Mouse (Mus musculus) spleen, postnatal 10 days (tissue): ENCODE results near the gene Syce3.

Experiments
- DNase-seq, 2 experiments: peaks; one replicate each; pipeline ENCODE4 v3.0.0; 2021 to 2022; ENCODE audit warnings: low spot score in 2 of 2

Syce3 gene

GRCm38 (mm10) chr15:89372536-89372935 is 37.8 kb downstream of the Syce3 start:
- DNase-seq: peak in 1 of 2 experiments; percentile 16

GRCm38 (mm10) chr15:89372068-89372467 is 38.2 kb downstream of the Syce3 start:
- DNase-seq: peak in 1 of 2 experiments; percentile 7

DNA sequence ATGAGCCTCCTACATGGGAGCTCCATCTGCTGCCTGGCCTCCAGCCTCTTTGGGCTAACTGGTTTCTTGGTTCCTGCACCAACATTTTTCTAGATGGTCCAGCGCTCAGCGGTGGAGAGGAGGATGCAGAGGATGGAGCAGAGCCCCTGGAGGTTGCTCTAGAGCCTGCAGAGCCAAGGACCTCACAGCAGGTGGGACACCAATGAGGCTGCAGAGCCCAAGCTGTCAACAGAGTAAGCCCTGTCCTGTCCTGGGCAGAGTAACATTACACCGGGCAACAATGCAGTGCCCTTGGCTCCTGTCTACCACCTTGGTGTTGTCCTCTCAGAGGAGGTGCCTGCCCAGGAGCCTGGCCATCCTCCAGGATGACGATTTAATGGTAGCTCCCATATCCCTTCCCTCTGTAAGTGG is 45.2 kb downstream of the Syce3 start:
- no peak for DNase-seq

GRCm38 (mm10) chr15:89363051-89363450 is 47.3 kb downstream of the Syce3 start:
- DNase-seq: no peak

DNA sequence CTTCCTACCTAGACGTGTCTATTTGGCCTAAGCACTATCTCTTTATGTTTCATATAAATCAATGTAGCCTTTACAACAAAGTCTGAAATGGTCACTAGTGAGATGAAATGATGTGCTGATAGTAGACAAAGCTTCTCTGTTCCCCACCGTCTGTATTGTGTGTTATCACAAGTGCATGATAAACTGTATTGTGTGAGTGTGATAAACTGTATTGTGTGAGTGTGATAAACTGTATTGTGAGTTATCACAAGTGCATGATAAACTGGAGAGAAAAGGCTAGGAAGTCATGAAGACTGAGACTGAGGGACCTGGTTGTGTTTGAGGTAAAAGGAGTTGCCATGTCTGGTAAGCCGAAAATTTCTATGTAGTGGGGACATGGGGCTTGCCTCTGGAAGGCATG is 51.5 kb downstream of the Syce3 start:
- no peak for DNase-seq

DNA sequence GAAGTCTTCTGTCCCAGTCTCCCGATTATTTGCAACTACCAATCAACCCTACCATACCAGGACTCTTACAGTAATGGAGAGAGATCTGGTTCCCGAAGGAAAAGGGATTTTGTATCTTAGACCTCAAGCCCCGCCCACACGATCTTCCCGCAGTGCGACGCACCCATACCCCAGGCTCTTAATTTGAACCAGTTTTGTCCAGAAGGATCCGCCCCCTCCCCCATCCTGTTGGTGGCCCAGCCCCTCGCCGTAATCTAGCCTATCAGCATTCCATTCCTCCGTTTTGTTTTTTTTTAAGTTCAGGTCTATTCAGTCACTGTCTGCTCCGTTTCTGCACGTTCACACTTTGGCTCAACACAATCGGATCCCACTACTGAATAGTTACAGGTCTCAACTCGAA is 53.9 kb downstream of the Syce3 start:
- DNase-seq: peak; percentile 53 to 87

DNA sequence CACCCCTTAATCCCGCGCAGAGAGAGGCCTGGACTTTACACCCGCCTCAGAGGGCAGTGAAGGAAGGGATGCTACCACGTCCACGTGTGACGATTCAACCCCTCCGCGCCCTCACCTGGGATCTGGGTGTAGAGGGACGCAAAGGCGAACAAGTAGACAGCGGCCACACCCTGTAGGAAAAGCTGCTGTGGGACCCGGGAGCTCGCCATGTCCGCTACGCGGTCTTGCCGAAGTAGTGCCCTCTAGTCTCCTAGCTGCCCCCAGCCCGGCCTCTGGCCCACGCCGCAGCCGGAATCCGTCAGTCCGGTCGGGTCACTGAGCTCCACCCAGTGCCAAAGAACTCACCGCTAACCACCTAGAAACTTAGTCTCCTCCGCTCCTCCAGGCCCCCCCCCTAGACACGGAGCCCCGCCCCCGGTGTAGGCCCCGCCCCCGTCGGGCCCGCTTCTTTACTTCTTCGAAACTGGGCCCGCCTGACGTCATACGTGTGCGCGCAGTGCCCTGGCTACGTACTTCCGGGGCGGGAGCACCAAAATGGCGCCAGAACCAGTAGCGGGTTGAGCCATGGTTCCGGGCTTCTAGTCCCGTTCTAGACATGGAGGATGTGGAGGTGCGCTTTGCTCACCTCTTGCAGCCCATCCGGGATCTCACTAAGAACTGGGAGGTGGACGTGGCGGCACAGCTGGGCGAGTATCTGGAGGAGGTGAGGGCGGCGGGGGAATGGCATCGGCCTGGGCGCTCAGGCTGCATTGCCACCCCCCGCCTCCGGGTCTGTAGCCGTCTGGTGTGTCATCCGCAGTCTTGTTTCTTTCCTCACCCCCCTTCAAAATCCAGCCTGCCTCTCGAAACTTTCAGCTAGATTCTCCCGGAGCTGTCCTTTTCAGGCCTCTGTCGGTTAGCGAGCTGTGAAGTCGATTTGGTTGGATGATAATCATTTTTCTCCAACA is 54.8 kb downstream of the Syce3 start, which contains the start of the genes Lmf2 and Ncaph2:
Gene Lmf2, minus strand, starts transcription at position 419 of the 947 bp plus-strand sequence.
Gene Ncaph2, plus strand, starts transcription at position 479 of the 947 bp plus-strand sequence.
- peak; percentile 97 to 98 for DNase-seq

- no peak for DNase-seq
These were observed 55.8 kb downstream of the Syce3 start for GRCm38 (mm10) chr15:89354455-89354854.

DNA sequence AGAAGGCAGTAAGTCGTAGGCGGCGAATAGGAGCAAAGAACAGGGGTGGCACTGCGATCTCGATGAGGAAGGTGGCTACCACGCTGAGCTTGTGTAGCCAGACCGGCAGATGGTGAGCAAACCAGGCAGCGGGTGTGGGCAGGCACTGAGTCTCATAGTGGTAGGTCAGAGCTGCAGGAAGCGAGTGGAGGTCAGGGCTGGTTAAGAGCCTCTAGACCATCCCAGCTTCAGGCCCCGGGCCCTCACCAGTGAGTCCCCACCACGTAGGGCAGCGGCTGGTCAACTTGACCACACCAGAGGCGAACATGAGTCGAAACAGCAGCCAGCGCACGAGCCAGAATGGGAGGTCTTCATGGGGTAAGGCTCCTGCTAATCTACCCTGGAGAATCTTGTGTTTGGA is 56.5 kb downstream of the Syce3 start:
- DNase-seq: no peak

GRCm38 (mm10) chr15:89352795-89353194 is 57.5 kb downstream of the Syce3 start:
- no peak for DNase-seq

GRCm38 (mm10) chr15:89352054-89352453 is 58.2 kb downstream of the Syce3 start:
- DNase-seq: no peak

- no peak for DNase-seq
These were observed 59.0 kb downstream of the Syce3 start for GRCm38 (mm10) chr15:89351302-89351701.

GRCm38 (mm10) chr15:89350447-89350846 is 59.9 kb downstream of the Syce3 start:
- DNase-seq: no peak

- no peak for DNase-seq
These were observed 67.0 kb downstream of the Syce3 start for GRCm38 (mm10) chr15:89343325-89343724.

DNA sequence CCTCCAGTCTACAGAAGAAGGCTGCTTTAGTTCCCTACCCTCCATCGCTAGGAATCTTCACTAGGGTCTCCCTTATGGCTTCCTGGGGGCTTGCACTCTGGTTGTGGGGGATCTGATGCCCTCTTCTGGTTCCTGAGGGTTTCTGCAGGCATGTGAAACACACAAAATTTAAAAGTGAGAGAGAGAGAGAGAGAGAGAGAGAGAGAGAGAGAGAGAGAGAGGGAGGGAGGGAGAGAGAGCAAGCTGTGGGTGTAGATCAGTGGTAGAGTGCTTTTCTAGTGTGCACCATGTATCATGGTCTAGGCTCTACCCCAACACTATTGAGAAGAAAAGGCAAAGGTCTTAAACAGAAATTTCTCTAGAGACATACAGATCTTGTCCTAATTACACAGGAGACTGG is 68.6 kb downstream of the Syce3 start:
- DNase-seq: no peak
